Mouse (Mus musculus): Measurements from ENCODE around the gene 2310007B03Rik. TPM values are rescaled to one million over a fixed set of nuclear protein-coding genes. Genes with fewer than 3 reads are reported as not detected.

2310007B03Rik gene
- polyA plus RNA-seq, 1 experiment from 2014 or later = 0.10 TPM

DNA sequence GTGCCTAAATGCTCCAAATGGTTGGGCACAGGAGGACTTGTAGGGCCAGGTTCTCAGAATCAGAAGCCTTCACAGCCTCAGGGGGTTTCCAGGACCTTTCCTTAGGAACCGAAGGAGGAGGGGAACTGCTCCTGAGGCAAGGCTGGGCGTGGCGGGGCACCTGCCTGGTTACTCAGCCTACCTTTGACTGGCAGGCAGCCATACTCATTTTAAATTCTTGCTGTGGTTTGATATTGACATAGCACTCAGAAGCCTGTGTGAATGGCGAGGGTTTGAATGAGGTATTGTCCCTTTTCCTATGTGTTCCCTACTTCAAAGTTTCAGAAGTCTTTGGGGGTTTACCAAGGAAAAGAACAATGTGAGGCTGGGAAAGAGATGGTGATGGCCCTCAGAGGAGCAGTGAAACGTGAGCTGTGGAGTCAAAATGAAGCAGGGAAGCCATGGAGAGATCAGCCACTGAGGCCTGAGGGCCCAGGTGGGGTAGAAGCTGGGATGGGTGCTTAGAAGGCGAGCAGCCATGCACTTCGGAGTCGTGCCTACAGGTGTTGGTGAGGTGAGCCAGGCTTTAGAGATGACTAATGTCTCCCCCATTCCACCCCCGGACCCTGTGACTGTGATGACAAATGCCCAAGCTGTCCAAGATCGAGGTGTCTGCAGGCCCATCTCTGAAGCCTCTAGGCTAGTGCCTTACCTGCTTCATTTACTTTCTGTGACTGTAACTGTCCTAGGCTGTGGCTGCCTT is 30.3 kb downstream of the 2310007B03Rik start:
- H3K4me1 ChIP-seq (replicated peaks) = 0 out of 2 replicates have a peak, but pooled peaks cover 3% of the 10 kb centered on the region
- ATAC-seq (ENCODE audit: low read depth) (no peak), DNase-seq (no peak)
- 51% methylated on average over 10 of the region's 10 CpGs for WGBS (ENCODE audit: insufficient replicate concordance)
- no peak overlapping the region for H3K27ac ChIP-seq
- H3K4me3 ChIP-seq (replicated peaks) = no peak overlapping the region
- H3K27me3 ChIP-seq = no peaks in the 10 kb centered on the region
- no peak overlapping the region for H3K9ac ChIP-seq
- no peaks in the 10 kb centered on the region for H3K9me3 ChIP-seq (replicated peaks)
- H3K4me2 ChIP-seq = no peak overlapping the region
- H3K36me3 ChIP-seq = no peaks in the 10 kb centered on the region

GRCm38 (mm10) chr1:93128710-93129349 is 31.9 kb downstream of the 2310007B03Rik start:
- 27% methylated on average over 6 of the region's 6 CpGs for whole genome bisulfite sequencing (ENCODE audit: insufficient replicate concordance)
- H3K4me1 ChIP-seq (replicated peaks) = peaks cover 5% of the 10 kb centered on the region; the same call in 1 of the 2 replicates
- no peak overlapping the region for H3K4me3 ChIP-seq (replicated peaks)
- H3K36me3 ChIP-seq = no peaks in the 10 kb centered on the region
- DNase-seq (no peak), ATAC-seq (ENCODE audit: low read depth) (no peak)
- H3K4me2 ChIP-seq = no peak overlapping the region
- no peaks in the 10 kb centered on the region for H3K27me3 ChIP-seq
- no peaks in the 10 kb centered on the region for H3K9me3 ChIP-seq (replicated peaks)
- H3K9ac ChIP-seq = no peak overlapping the region
- no peak overlapping the region for H3K27ac ChIP-seq

DNA sequence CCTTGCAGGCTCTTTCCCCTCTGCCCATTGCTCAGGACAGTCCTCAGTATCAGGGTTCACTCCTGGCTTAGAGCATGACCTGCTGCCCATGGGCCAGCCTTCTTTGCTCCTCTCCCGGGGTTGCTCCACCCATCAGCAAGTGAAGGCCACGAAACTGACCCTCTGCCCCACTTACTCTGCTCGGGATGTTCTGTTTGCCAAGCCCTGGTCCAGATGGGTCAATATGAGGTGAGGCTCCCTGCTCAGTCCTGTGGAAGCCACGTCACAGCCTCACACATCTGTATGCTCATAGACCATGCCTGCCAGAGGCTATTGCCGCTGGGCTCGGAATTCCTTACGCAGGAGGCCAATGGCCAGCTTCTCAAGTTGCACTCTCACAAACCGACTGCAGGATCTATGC is 32.5 kb downstream of the 2310007B03Rik start:
- Histone ChIP-seq H3K9ac (no peak overlapping the region), H3K4me1 (replicated peaks) (peaks cover 9% of the 10 kb centered on the region; the same call in 1 of the 2 replicates), H3K9me3 (replicated peaks) (no peaks in the 10 kb centered on the region), H3K36me3 (no peaks in the 10 kb centered on the region), H3K27ac (no peak overlapping the region), H3K4me3 (replicated peaks) (no peak overlapping the region), H3K4me2 (no peak overlapping the region), H3K27me3 (no peaks in the 10 kb centered on the region)
- WGBS (ENCODE audit: insufficient replicate concordance) = 49% methylated on average over 8 of the region's 8 CpGs
- ATAC-seq (ENCODE audit: low read depth) (no peak; the same call in 1 of the 2 replicates), DNase-seq (no peak)

GRCm38 (mm10) chr1:93125256-93125655 is 35.5 kb downstream of the 2310007B03Rik start:
- Histone ChIP-seq H3K27ac (no peak overlapping the region), H3K9ac (no peak overlapping the region), H3K27me3 (no peaks in the 10 kb centered on the region), H3K4me3 (replicated peaks) (no peak overlapping the region), H3K4me2 (no peak overlapping the region), H3K36me3 (no peaks in the 10 kb centered on the region), H3K9me3 (replicated peaks) (no peaks in the 10 kb centered on the region), H3K4me1 (replicated peaks) (peaks cover 9% of the 10 kb centered on the region; the same call in 1 of the 2 replicates)
- no peak for DNase-seq
- 19% methylated on average over 5 of the region's 5 CpGs for WGBS (ENCODE audit: insufficient replicate concordance)
- no peak for ATAC-seq (ENCODE audit: low read depth)

- ATAC-seq (ENCODE audit: low read depth) = no peak
- H3K4me2 ChIP-seq = no peak overlapping the region
- no peak overlapping the region for H3K4me3 ChIP-seq (replicated peaks)
- H3K36me3 ChIP-seq = no peaks in the 10 kb centered on the region
- no peak for DNase-seq
- H3K27ac ChIP-seq = no peak overlapping the region
- H3K9ac ChIP-seq = no peak overlapping the region
- WGBS (ENCODE audit: insufficient replicate concordance) = 47% methylated on average over 8 of the region's 8 CpGs
- no peaks in the 10 kb centered on the region for H3K9me3 ChIP-seq (replicated peaks)
- no peaks in the 10 kb centered on the region for H3K27me3 ChIP-seq
- peaks cover 9% of the 10 kb centered on the region; the same call in 1 of the 2 replicates for H3K4me1 ChIP-seq (replicated peaks)
Measured at GRCm38 (mm10) chr1:93124066-93124465, 36.7 kb downstream of the 2310007B03Rik start.

DNA sequence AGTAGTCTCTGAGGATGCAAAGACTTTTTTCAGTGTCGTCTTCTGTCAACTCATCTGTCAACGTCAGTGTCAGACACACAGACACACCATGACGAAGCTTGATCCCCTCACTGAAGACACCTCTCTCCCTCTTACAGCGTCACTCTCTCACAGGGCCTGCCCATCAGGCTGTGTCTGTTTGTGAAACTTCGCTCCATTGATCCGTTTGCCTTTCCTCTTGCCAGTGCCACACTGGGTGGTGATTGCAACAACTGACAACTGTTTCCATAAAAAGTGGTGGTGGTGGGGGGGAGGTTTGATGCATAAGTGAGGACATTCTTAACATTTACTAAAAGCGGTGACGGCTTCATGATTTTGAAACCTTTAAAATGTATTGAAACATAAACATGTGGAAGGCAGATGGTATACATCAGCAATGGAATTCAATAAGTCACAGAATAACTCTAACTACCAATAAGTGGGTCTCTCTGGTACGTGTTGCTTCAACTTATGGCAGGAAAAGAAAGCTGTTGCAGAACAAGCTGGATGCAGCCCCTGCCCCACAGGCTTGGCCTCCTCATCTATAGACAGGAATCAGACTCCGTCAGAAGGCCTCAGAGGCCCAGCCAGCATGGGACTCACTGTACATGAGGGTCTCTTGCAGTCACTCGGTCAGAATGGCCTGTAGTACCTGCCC is 37.4 kb downstream of the 2310007B03Rik start:
- H3K9me3 ChIP-seq (replicated peaks) = no peaks in the 10 kb centered on the region
- no peak overlapping the region for H3K4me2 ChIP-seq
- no peaks in the 10 kb centered on the region for H3K27me3 ChIP-seq
- H3K9ac ChIP-seq = no peak overlapping the region
- H3K27ac ChIP-seq = no peak overlapping the region
- WGBS (ENCODE audit: insufficient replicate concordance) = 60% methylated on average over 11 of the region's 11 CpGs
- no peaks in the 10 kb centered on the region for H3K36me3 ChIP-seq
- H3K4me1 ChIP-seq (replicated peaks) = peaks cover 9% of the 10 kb centered on the region; the same call in 1 of the 2 replicates
- H3K4me3 ChIP-seq (replicated peaks) = no peak overlapping the region
- ATAC-seq (ENCODE audit: low read depth) (0 out of 2 replicates have a peak, but pooled peaks have one; percentile 36), DNase-seq (no peak)

DNA sequence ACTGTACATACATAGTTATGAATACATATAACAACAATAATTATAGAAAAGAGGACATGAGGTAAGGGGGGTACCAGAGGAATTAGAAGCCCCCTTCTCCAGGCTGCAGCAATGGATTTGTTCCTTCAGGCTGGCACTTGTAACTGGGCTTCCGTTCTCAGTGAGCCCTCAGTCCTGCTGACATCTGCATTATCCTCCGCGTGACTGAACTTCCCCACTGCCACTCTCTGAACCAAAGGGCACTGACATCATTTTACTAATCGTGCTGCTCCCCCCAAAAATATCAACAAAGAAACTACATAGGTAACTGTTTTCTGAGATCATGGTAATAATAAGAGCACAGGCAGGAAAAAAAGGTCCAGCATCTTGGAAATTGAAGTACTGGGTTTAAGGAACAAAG is 41.9 kb downstream of the 2310007B03Rik start:
- no peaks in the 10 kb centered on the region for H3K36me3 ChIP-seq
- ATAC-seq (ENCODE audit: low read depth) (no peak), DNase-seq (no peak)
- 24% methylated on average over 4 of the region's 4 CpGs for WGBS (ENCODE audit: insufficient replicate concordance)
- no peaks in the 10 kb centered on the region for H3K9me3 ChIP-seq (replicated peaks)
- no peak overlapping the region for H3K4me2 ChIP-seq
- no peak overlapping the region for H3K4me3 ChIP-seq (replicated peaks)
- peaks cover 11% of the 10 kb centered on the region; the same call in 1 of the 2 replicates for H3K4me1 ChIP-seq (replicated peaks)
- H3K27ac ChIP-seq = no peak overlapping the region
- 0 out of 2 replicates have a peak, but pooled peaks cover 7% of the 10 kb centered on the region for H3K27me3 ChIP-seq
- H3K9ac ChIP-seq = no peak overlapping the region

DNA sequence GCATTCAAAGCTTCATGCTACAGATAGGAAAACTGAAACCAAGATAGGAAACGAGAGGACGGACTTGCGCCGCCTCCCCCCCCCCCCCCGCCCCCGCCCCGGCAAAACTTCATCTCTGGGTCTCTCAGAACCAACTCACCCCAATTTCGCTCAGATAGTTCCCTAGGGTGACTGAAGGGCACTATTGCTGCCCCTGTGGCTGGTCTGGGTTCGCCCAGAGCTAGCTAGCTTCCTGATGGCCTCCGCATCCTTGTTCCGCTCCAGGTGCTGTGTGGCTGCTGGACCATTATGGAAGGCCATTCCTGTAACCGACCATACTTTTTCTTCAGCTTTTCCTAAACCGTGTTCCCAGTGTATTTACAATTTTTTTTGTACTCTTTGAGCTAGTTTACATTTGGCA is 45.3 kb downstream of the 2310007B03Rik start:
- Histone ChIP-seq H3K9ac (no peak overlapping the region), H3K4me1 (replicated peaks) (peaks cover 7% of the 10 kb centered on the region; the same call in 1 of the 2 replicates), H3K36me3 (no peaks in the 10 kb centered on the region), H3K27me3 (0 out of 2 replicates have a peak, but pooled peaks cover 7% of the 10 kb centered on the region), H3K9me3 (replicated peaks) (no peaks in the 10 kb centered on the region; the same call in 1 of the 2 replicates), H3K27ac (no peak overlapping the region), H3K4me3 (replicated peaks) (no peak overlapping the region), H3K4me2 (peak overlapping the region; percentile 32)
- WGBS (ENCODE audit: insufficient replicate concordance) = 26% methylated on average over 13 of the region's 13 CpGs
- DNase-seq (no peak), ATAC-seq (ENCODE audit: low read depth) (no peak)

DNA sequence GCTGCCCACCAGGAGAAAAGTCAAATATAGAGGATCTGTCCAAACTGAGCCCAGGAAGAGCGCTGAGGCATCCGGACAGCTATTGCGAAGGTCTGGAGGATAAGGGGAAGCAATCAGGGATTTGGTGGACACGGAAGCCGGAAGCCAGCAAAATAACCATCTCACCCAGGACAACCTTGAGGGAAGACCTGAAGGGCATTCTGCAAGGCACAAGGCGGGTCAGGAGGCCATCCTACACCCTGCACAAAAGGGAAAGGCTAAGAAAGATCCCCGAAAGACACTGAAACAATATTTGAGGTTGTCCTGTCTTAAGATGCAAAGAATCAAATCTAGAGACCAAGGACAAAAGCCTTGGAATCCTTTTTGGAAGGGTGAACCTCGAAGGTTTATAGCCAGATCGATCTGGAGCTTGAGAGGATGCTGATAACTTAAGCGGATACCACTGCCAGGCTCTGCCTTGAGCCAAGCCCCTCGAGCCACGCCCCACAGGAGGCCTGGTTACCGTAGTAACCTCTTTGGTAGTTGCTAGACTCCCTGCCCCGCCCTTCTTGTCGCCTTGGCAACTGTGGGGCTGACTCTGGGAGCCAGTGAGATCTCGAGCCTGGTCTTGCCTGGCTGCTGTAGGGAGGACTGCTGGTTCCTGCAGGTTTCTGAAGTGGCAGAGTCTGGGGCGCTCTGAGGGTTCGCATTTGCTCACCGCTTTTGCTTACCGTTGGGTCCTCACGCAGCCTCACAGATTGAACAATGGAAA is 45.9 kb downstream of the 2310007B03Rik start:
- H3K4me2 ChIP-seq = peak overlapping the region; percentile 32
- ATAC-seq (ENCODE audit: low read depth) (peak; percentile 75), DNase-seq (peak; percentile 57)
- H3K4me3 ChIP-seq (replicated peaks) = no peak overlapping the region
- peaks cover 7% of the 10 kb centered on the region; the same call in 1 of the 2 replicates for H3K4me1 ChIP-seq (replicated peaks)
- H3K27me3 ChIP-seq = 0 out of 2 replicates have a peak, but pooled peaks cover 7% of the 10 kb centered on the region
- WGBS (ENCODE audit: insufficient replicate concordance) = 27% methylated on average over 21 of the region's 21 CpGs
- no peak overlapping the region for H3K27ac ChIP-seq
- no peak overlapping the region for H3K9ac ChIP-seq
- no peaks in the 10 kb centered on the region; the same call in 1 of the 2 replicates for H3K9me3 ChIP-seq (replicated peaks)
- H3K36me3 ChIP-seq = no peaks in the 10 kb centered on the region

DNA sequence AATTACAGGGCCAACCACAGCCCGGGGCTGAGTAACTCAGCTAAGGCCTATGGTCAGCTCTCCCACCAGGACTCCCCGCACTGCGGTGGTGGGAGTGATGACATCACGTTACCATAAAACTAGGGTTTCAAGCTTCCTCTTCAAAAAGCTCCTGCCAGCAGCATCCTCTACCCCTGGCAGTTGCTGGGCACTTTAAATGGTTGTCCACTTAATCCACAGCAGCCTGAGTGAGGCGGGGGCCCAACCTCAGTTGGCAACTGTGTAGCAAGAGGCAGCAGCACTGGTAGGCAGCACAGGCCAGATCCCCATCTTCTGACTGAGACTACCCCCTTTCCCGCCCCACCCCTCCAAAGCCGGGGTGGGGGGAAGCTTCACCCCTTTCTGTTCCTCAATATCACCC is 58.0 kb downstream of the 2310007B03Rik start:
- Histone ChIP-seq H3K4me1 (replicated peaks) (no peaks in the 10 kb centered on the region), H3K27ac (no peak overlapping the region), H3K4me3 (replicated peaks) (no peak overlapping the region), H3K36me3 (no peaks in the 10 kb centered on the region), H3K27me3 (peaks cover 60% of the 10 kb centered on the region), H3K4me2 (no peak overlapping the region), H3K9me3 (replicated peaks) (no peaks in the 10 kb centered on the region), H3K9ac (no peak overlapping the region)
- DNase-seq (no peak), ATAC-seq (ENCODE audit: low read depth) (no peak)
- 49% methylated on average over 7 of the region's 7 CpGs for WGBS (ENCODE audit: insufficient replicate concordance)
